Mouse (Mus musculus) thymus, adult 2 months (tissue): ENCODE data around the gene Mlkl.

ENCODE experiments used
- CTCF ChIP-seq: fragments of 200-500 bp; IDR thresholded peaks from 2 replicates; pipeline ENCODE4 v1.5.1; 2012; ENCODE audit warnings: mild to moderate bottlenecking, control low read depth, low read length, moderate library complexity, borderline replicate concordance; ENCODE audit not compliant: control insufficient read depth, poor library complexity, insufficient read depth; ENCODE audit errors: extremely low read depth
- POLR2A ChIP-seq: fragments of 200-500 bp; IDR thresholded peaks from 2 replicates; pipeline ENCODE4 v1.6.1; 2012; ENCODE audit warnings: mild to moderate bottlenecking, low read length, control low read depth, moderate library complexity; ENCODE audit not compliant: control insufficient read depth, poor library complexity, insufficient read depth; ENCODE audit errors: extremely low read depth

- TF ChIP-seq CTCF (no peak), POLR2A (no peak)
These were observed 22.0 kb upstream of the Mlkl start for GRCm38 (mm10) chr8:111359936-111360335.
